Mouse (Mus musculus) heart, adult 9 months (tissue): ENCODE measurements around the gene Gm21094.
"Not testable (repeated sequence)": the region's sequence is repeated elsewhere in the genome, so short reads cannot be mapped to it uniquely, and the experiment has no call there.

Source experiments
- DNase-seq, 2 experiments: peaks; one replicate each; pipeline ENCODE4 v3.0.0; 2022; ENCODE audit warnings: low spot score in 2 of 2

Gm21094 gene

GRCm38 (mm10) chrY:32620343-32620742 lies at the start of gene Gm21094:
TSS of gene Gm21094 (minus strand) at chrY:32620443.
- not testable (repeated sequence) for DNase-seq
